Mouse (Mus musculus) myocyte (in vitro differentiated cells): ENCODE measurements around the gene Shc1. TPM values are rescaled to one million over a fixed set of nuclear protein-coding genes. Genes with fewer than 3 reads are reported as not detected.

Source experiments
- H3K27me3 ChIP-seq: one replicate; pipeline ENCODE4 v1.6.1; 2011; ENCODE audit not compliant: control insufficient read depth, insufficient read depth, insufficient read length
- H3K36me3 ChIP-seq: one replicate; pipeline ENCODE4 v1.6.1; 2011; ENCODE audit not compliant: control insufficient read depth, insufficient read depth
- H3K4me2 ChIP-seq: one replicate; pipeline ENCODE4 v1.6.1; 2011; ENCODE audit warnings: low read depth, control low read depth
- H3K4me3 ChIP-seq: one replicate; pipeline ENCODE4 v1.5.1; 2011; ENCODE audit warnings: mild to moderate bottlenecking, control low read depth, moderate library complexity
- H3K79me2 ChIP-seq: one replicate; pipeline ENCODE4 v1.6.1; 2011; ENCODE audit not compliant: control insufficient read depth, insufficient read depth
- H3ac ChIP-seq: one replicate; pipeline ENCODE4 v1.6.1; 2011; ENCODE audit not compliant: control insufficient read depth, insufficient read length
- CEBPB ChIP-seq: IDR thresholded peaks from 2 replicates; pipeline ENCODE4 v1.6.1; 2011; ENCODE audit warnings: mild to moderate bottlenecking, moderate library complexity; ENCODE audit not compliant: poor library complexity, insufficient read depth, severe bottlenecking
- E2F4 ChIP-seq: IDR thresholded peaks from one replicate; pipeline ENCODE4 v1.6.1; 2011; ENCODE audit warnings: mild to moderate bottlenecking, control low read depth, moderate library complexity; ENCODE audit not compliant: insufficient read depth
- MAX ChIP-seq: IDR thresholded peaks from one replicate; pipeline ENCODE4 v1.6.1; 2011; ENCODE audit warnings: low read depth, mild to moderate bottlenecking, control low read depth
- MYOD1 ChIP-seq, 3 experiments: IDR thresholded peaks; one replicate each; pipeline ENCODE4 v1.6.1; 2011; ENCODE audit warnings: control low read depth in 2 of 3, low read depth in 2 of 3, mild to moderate bottlenecking in 2 of 3, moderate library complexity in 1 of 3; ENCODE audit not compliant: insufficient read length in 2 of 3, control insufficient read depth in 1 of 3
- MYOG ChIP-seq, 3 experiments: IDR thresholded peaks; one replicate each; pipeline ENCODE4 v1.6.1; 2011; ENCODE audit warnings: control low read depth in 2 of 3, low read depth in 2 of 3, mild to moderate bottlenecking in 2 of 3; ENCODE audit not compliant: insufficient read length in 2 of 3, control insufficient read depth in 1 of 3, insufficient read depth in 1 of 3
- POLR2A ChIP-seq: IDR thresholded peaks from one replicate; pipeline ENCODE4 v1.6.1; 2011; ENCODE audit warnings: low read depth, mild to moderate bottlenecking, control low read depth, moderate library complexity; ENCODE audit not compliant: insufficient read length
- POLR2AphosphoS2 ChIP-seq: IDR thresholded peaks from one replicate; pipeline ENCODE4 v1.6.1; 2011; ENCODE audit warnings: low read depth, control low read depth; ENCODE audit not compliant: insufficient read length
- REST ChIP-seq: IDR thresholded peaks from one replicate; pipeline ENCODE4 v1.6.1; 2011; ENCODE audit warnings: mild to moderate bottlenecking, control low read depth, moderate library complexity; ENCODE audit not compliant: insufficient read depth, insufficient read length
- SRF ChIP-seq: IDR thresholded peaks from one replicate; pipeline ENCODE4 v1.6.1; 2011; ENCODE audit warnings: low read depth; ENCODE audit not compliant: control insufficient read depth, insufficient read length
- TCF12 ChIP-seq: IDR thresholded peaks from one replicate; pipeline ENCODE4 v1.6.1; 2011; ENCODE audit warnings: mild to moderate bottlenecking, control low read depth; ENCODE audit not compliant: poor library complexity, insufficient read depth, severe bottlenecking
- TCF3 ChIP-seq: IDR thresholded peaks from one replicate; pipeline ENCODE4 v1.6.1; 2011; ENCODE audit warnings: low read depth, control low read depth; ENCODE audit not compliant: insufficient read length
- USF1 ChIP-seq: IDR thresholded peaks from one replicate; pipeline ENCODE4 v1.6.1; 2011; ENCODE audit warnings: low read depth, mild to moderate bottlenecking, control low read depth, moderate library complexity
- polyA plus RNA-seq: library from polyadenylated mRNA; unstranded; fragments of >200 nt; fragmentation: generic; extraction: Trizol; gene quantifications from one replicate; pipeline ENCODE4 v1.2.1, GENCODE M21; 2012; ENCODE audit warnings: missing spikeins

Gene Shc1
- polyA plus RNA-seq, 1 experiment, result 95.5 TPM

DNA sequence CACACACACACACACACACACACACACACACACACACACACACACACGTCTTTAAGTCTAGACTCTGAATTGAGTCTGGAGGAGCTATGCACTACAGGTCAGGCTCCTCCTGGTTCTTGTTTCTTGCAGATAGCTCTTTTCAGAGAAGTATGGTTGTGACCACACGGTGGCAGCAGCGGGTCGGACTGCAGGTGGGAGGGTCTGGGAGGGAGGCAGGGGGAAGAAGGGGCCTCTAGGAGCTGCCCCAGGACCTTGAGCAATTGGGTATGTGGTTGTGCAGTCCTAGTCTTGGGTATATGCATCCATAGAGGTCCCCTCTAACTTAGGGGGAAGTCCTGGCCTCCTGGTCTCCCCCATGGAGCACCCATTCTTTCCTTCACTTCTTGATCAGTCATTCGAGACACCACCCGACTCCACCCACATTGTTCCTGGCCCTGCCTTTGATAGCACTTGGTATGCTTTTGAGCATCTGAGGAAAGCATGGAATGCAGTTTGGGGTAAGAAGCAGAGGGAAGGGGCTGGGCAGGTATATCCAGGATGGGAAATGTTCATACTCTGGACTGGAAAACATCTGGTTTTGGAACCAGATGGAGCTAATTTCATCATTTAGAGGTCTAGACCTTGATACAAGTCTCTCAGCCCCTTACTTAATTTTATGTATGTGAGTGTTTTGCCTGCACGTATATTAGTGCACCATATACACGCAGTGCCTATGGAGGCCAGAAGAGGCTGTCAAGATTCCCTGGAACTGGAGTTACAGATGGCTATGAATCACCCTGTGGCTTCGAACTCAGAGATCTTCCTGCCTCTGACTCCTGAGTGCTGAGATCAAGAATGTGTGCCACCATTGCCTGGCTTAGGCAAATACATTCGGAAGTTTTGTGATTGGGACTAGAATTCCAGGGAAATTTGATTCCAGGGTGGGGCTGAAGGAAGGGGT is 38.8 kb downstream of the Shc1 start:
- Histone ChIP-seq H3K79me2 (peaks cover 13% of the 10 kb centered on the region), H3ac (no peak overlapping the region), H3K27me3 (no peaks in the 10 kb centered on the region), H3K4me2 (no peak overlapping the region), H3K4me3 (no peak overlapping the region), H3K36me3 (no peaks in the 10 kb centered on the region)
- no peak for TF ChIP-seq SRF

DNA sequence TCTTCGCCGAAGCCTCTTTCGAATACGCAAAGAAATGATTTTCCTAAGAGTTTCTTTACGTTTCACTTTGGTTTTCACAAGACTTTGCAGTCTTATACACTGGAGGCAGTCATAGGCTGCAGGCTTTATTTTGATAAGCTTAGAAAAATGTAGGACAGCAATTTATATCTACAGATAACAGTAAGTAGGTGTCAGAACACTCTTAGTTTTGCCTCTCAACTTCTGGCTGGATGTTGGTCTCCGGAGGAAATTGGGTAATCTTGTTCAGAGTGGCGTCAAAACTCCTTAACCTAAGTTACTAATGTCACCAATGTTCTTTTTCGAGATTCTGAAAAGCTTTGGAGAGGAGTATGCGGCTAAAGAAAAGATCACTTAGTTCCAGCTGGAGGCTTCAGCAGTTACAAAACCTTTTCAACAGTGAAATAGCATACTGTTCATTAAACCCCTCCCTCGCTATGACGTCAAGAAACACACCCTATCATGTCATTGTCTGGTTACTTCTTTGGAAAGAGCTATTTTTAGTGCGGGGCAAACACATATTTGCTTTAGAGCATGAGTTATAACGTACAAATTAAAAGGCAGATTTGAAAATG is 40.2 kb downstream of the Shc1 start:
- Histone ChIP-seq H3K36me3 (no peaks in the 10 kb centered on the region), H3K4me3 (peak overlapping the region; percentile 50), H3ac (peak overlapping the region; percentile 1), H3K79me2 (peaks cover 13% of the 10 kb centered on the region), H3K27me3 (no peaks in the 10 kb centered on the region), H3K4me2 (peak overlapping the region; percentile 59)
- TF ChIP-seq MYOG (IDR thresholded peaks at IDR 0.05; ENCODE audit: control insufficient read depth in 1 of 3, insufficient read depth in 1 of 3, insufficient read length in 2 of 3, low read depth in 2 of 3), result no peak
- TF ChIP-seq POLR2A, result no peak
- no peak for TF ChIP-seq E2F4
- TF ChIP-seq TCF12, result no peak
- TF ChIP-seq MAX, result no peak
- TF ChIP-seq SRF, result no peak
- no peak for TF ChIP-seq MYOD1 (IDR thresholded peaks at IDR 0.05; ENCODE audit: control insufficient read depth in 1 of 3, insufficient read length in 2 of 3, low read depth in 2 of 3)
- no peak for TF ChIP-seq TCF3
- TF ChIP-seq POLR2AphosphoS2, result no peak
- TF ChIP-seq CEBPB, result no peak
- TF ChIP-seq USF1, result no peak
- TF ChIP-seq REST, result no peak

DNA sequence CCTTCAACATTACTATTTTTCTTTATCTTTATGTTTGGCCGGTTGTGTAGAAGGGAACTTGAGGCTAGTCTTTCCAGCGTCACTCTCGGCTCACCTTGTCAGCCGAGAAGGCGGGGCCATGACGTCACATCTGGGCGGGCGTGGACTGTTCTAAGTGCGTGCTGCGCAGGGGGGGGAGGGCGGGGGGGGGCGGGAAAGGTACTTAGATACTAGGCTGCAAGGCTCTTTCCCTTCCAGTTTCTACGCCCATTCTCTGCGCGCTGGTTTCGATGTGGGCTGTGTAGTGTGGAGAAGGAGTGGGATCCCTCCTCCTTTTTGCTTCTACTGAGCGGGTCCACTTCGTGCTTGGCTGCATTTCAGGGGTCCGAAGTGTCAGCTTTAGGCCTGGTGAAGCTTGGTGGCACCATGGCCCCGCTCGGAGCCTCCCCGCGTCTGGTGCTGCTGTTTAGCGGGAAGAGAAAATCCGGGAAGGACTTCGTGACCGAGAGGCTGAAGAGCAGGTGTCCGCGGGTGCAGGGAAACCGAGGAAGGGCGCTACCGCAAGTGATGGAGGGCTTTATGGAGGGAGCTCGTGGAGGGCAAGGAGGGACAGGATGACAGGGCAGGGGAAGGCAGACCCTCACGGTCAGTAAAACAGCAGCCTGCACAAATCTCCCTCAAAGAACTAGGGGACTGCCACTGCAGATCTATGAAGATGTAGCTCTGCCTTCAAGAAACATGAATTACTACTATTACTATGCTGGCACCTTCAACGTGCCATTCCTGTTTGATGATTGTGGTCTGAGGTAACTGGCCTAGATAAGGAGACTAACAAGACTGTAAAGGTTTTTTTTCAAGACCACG is 40.9 kb downstream of the Shc1 start:
- Histone ChIP-seq H3K27me3 (no peaks in the 10 kb centered on the region), H3ac (peak overlapping the region; percentile 1), H3K36me3 (no peaks in the 10 kb centered on the region), H3K4me3 (peak overlapping the region; percentile 50), H3K79me2 (peaks cover 13% of the 10 kb centered on the region), H3K4me2 (peak overlapping the region; percentile 59)
- TF ChIP-seq E2F4, result no peak
- TF ChIP-seq REST, result no peak
- TF ChIP-seq SRF, result no peak
- no peak for TF ChIP-seq TCF12
- TF ChIP-seq CEBPB, result no peak
- no peak for TF ChIP-seq USF1
- no peak for TF ChIP-seq TCF3
- TF ChIP-seq POLR2A, result no peak
- TF ChIP-seq MYOG (IDR thresholded peaks at IDR 0.05; ENCODE audit: control insufficient read depth in 1 of 3, insufficient read depth in 1 of 3, insufficient read length in 2 of 3, low read depth in 2 of 3), result no peak

DNA sequence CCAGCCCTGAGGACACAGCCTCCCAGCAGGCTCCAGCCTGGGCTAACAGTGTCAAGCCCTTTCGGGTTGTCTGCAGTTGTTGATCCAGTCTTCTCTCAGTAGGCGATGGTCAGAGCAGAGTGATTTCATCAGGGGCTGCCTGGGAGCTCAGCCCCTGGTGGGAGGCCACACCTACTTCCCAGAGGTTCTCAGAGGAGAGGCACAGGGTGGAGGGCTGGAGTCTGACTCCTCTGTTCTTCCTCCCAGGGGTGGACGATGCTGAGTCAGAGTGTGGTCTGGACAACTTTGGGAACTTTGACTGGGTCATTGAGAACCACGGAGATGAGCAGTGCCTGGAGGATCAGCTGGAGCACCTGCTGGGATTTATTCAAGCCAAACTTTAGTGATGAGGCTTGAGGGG is 50.0 kb downstream of the Shc1 start:
- H3K4me2 ChIP-seq, result no peak overlapping the region
- peaks cover 12% of the 10 kb centered on the region for H3K36me3 ChIP-seq
- no peak overlapping the region for H3K4me3 ChIP-seq
- H3K27me3 ChIP-seq, result no peaks in the 10 kb centered on the region
- H3K79me2 ChIP-seq, result no peaks in the 10 kb centered on the region
- H3ac ChIP-seq, result no peak overlapping the region
- TF ChIP-seq POLR2A, result peak; percentile 25
- no peak for TF ChIP-seq MYOG (IDR thresholded peaks at IDR 0.05; ENCODE audit: control insufficient read depth in 1 of 3, insufficient read depth in 1 of 3, insufficient read length in 2 of 3, low read depth in 2 of 3)

DNA sequence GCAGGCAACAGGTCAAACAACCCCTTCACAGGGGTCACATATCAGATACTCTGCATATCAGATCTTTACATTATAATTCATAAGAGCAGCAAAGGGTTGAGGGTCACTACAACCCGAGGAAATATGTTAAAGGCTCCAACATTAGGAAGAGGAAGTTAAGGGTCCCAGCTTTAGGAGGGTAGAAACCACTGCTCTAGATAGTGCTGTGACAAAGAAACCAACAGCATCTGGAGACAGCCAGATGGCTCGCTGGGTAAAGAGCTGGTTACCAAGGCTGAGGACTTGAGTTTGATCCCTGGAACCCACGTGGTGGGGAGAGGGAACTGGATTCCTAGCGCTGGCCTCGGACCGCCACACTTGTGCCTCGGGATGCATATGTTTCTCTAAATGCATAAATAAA is 54.0 kb downstream of the Shc1 start:
- Histone ChIP-seq H3K4me2 (no peak overlapping the region), H3K79me2 (no peaks in the 10 kb centered on the region), H3K4me3 (no peak overlapping the region), H3ac (no peak overlapping the region), H3K27me3 (no peaks in the 10 kb centered on the region), H3K36me3 (peaks cover 10% of the 10 kb centered on the region)
- TF ChIP-seq POLR2A (no peak), POLR2AphosphoS2 (no peak), TCF3 (no peak), MYOG (IDR thresholded peaks at IDR 0.05; ENCODE audit: control insufficient read depth in 1 of 3, insufficient read depth in 1 of 3, insufficient read length in 2 of 3, low read depth in 2 of 3) (no peak), USF1 (no peak), MAX (no peak), REST (no peak), SRF (no peak), E2F4 (no peak), CEBPB (no peak), MYOD1 (IDR thresholded peaks at IDR 0.05; ENCODE audit: control insufficient read depth in 1 of 3, insufficient read length in 2 of 3, low read depth in 2 of 3) (no peak), TCF12 (no peak)
